8 mouse cellular contexts compared by ENCODE assay signal in genomic region chr1:58613786-58614185, GRCm38 (mm10). TPM values are rescaled to one million over a fixed set of nuclear protein-coding genes. Genes with fewer than 3 reads are reported as not detected.
DNase-seq lines count a peak whose midpoint lies in the region; ATAC-seq lines count a peak whose summit lies in the region.

No protein-coding gene starts in this region.

- no peaks in the 10 kb centered on the region for H3K27me3 ChIP-seq in hindbrain, embryonic 11.5 days (ENCODE audit: control insufficient read depth, insufficient read depth, low read length)
- no peaks in the 10 kb centered on the region for H3K27me3 ChIP-seq in hindbrain, embryonic 12.5 days
- H3K27me3 ChIP-seq in midbrain, embryonic 13.5 days: no peaks in the 10 kb centered on the region

- WGBS in hindbrain, embryonic 11.5 days: 89% methylated on average over 6 of the region's 6 CpGs
- 83% methylated on average over 6 of the region's 6 CpGs for WGBS in hindbrain, embryonic 12.5 days
- 83% methylated on average over 6 of the region's 6 CpGs for WGBS in midbrain, embryonic 13.5 days

- no peak overlapping the region for H3K27ac ChIP-seq in hindbrain, embryonic 11.5 days (ENCODE audit: low read depth, low read length)
- no peak overlapping the region for H3K27ac ChIP-seq in hindbrain, embryonic 12.5 days
- H3K27ac ChIP-seq in midbrain, embryonic 13.5 days: no peak overlapping the region

- no peaks in the 10 kb centered on the region for H3K9me3 ChIP-seq in hindbrain, embryonic 11.5 days (ENCODE audit: control insufficient read depth, low read length)
- H3K9me3 ChIP-seq in hindbrain, embryonic 12.5 days (replicated peaks): no peaks in the 10 kb centered on the region
- H3K9me3 ChIP-seq in midbrain, embryonic 13.5 days: no peaks in the 10 kb centered on the region

- no peak overlapping the region for H3K4me2 ChIP-seq in hindbrain, embryonic 11.5 days (replicated peaks; ENCODE audit: low read depth, low read length)
- H3K4me2 ChIP-seq in hindbrain, embryonic 12.5 days (replicated peaks): no peak overlapping the region
- H3K4me2 ChIP-seq in midbrain, embryonic 13.5 days (replicated peaks): no peak overlapping the region

- H3K36me3 ChIP-seq in hindbrain, embryonic 11.5 days (ENCODE audit: control insufficient read depth, insufficient read depth, low read length): no peaks in the 10 kb centered on the region
- H3K36me3 ChIP-seq in hindbrain, embryonic 12.5 days: no peaks in the 10 kb centered on the region
- H3K36me3 ChIP-seq in midbrain, embryonic 13.5 days: no peaks in the 10 kb centered on the region

- ATAC-seq in hindbrain, embryonic 11.5 days (ENCODE audit: low FRiP score): no peak
- no peak for ATAC-seq in hindbrain, embryonic 12.5 days (ENCODE audit: low FRiP score)
- no peak for ATAC-seq in midbrain, embryonic 13.5 days

- no peak overlapping the region for H3K9ac ChIP-seq in hindbrain, embryonic 11.5 days (ENCODE audit: low read depth, low read length)
- no peak overlapping the region for H3K9ac ChIP-seq in hindbrain, embryonic 12.5 days
- no peak overlapping the region for H3K9ac ChIP-seq in midbrain, embryonic 13.5 days (replicated peaks)

- peak; percentile 13 for DNase-seq in hindbrain, embryonic 11.5 days (ENCODE audit: low spot score)
- peak; percentile 18 to 31 for DNase-seq in spleen, postnatal 10 days (ENCODE audit: low spot score in 2 of 2)
- no peak for DNase-seq in spleen, adult 12 weeks (ENCODE audit: low spot score)
- DNase-seq in c-Kit-negative CD71-positive TER-119-positive erythroid progenitor cells, embryonic 14.5 days (ENCODE audit: low read depth, low spot score): peak; percentile 12
- DNase-seq in urinary bladder, postnatal 25 days (ENCODE audit: low spot score): peak; percentile 19
- no peak for DNase-seq in right cerebral cortex, postnatal 4 days

- H3K4me3 ChIP-seq in hindbrain, embryonic 11.5 days (ENCODE audit: low read depth, low read length): no peak overlapping the region
- H3K4me3 ChIP-seq in hindbrain, embryonic 12.5 days: no peak overlapping the region
- no peak overlapping the region for H3K4me3 ChIP-seq in midbrain, embryonic 13.5 days (replicated peaks)

- H3K4me1 ChIP-seq in hindbrain, embryonic 11.5 days (replicated peaks; ENCODE audit: control insufficient read depth, insufficient read depth, low read length): no peaks in the 10 kb centered on the region
- no peaks in the 10 kb centered on the region for H3K4me1 ChIP-seq in hindbrain, embryonic 12.5 days
- H3K4me1 ChIP-seq in midbrain, embryonic 13.5 days (replicated peaks): no peaks in the 10 kb centered on the region

RNA-seq across cellular contexts. Expression of gene Ndufb3, which starts 27.6 kb away (rescaled TPM):
- 150 and 164 TPM in 2 replicates for polyA plus RNA-seq in hindbrain, embryonic 11.5 days (2014; fragmentation: Nextera tagmentation; extraction: Ambion mirVana)
- 153 and 161 TPM in 2 replicates for polyA plus RNA-seq in hindbrain, embryonic 12.5 days (2016; fragmentation: Nextera tagmentation; extraction: Ambion mirVana)
- 196 and 203 TPM in 2 replicates for polyA plus RNA-seq in midbrain, embryonic 13.5 days (2015; fragmentation: Nextera tagmentation; extraction: Ambion mirVana)

RNA-seq across cellular contexts. Expression of gene Fam126b, which starts 27.7 kb away (rescaled TPM):
- 8.5 and 9.1 TPM in 2 replicates for polyA plus RNA-seq in hindbrain, embryonic 11.5 days (2014; fragmentation: Nextera tagmentation; extraction: Ambion mirVana)
- 8.8 and 10.2 TPM in 2 replicates for polyA plus RNA-seq in hindbrain, embryonic 12.5 days (2016; fragmentation: Nextera tagmentation; extraction: Ambion mirVana)
- polyA plus RNA-seq in midbrain, embryonic 13.5 days (2015; fragmentation: Nextera tagmentation; extraction: Ambion mirVana): 11.0 and 13.9 TPM in 2 replicates

Comparison
In these comparisons a context has a peak if more than half of its experiments do, and no peak if none do; other contexts are left out.
1. DNase-seq: peak in hindbrain, embryonic 11.5 days (single experiment), spleen, postnatal 10 days (2 of 2), c-Kit-negative CD71-positive TER-119-positive erythroid progenitor cells, embryonic 14.5 days (single experiment) and urinary bladder, postnatal 25 days (single experiment); none in spleen, adult 12 weeks (single experiment) and right cerebral cortex, postnatal 4 days (single experiment).